Comparison of ENCODE assay signal across 14 mouse cellular contexts in genomic region chr8:128424626-128425333, GRCm38 (mm10).
DNase-seq lines count a peak whose midpoint lies in the region; ATAC-seq and TF ChIP-seq lines count a peak whose summit lies in the region.
"Had no signal": no experiment of that assay in that cellular context is flagged by ENCODE, and none has a peak within 500 bp of the region (broad histone marks: within the 10 kb centered on the region; RNA-seq: fewer than 3 reads in every experiment).

No protein-coding gene starts in this region.

- H3K9ac ChIP-seq in hindbrain, postnatal 0 days (replicated peaks; ENCODE audit: low read length), result no peak overlapping the region
- H3K9ac ChIP-seq in embryonic facial prominence, embryonic 11.5 days (replicated peaks; ENCODE audit: low read length), result no peak overlapping the region
- H3K9ac ChIP-seq in stomach, embryonic 15.5 days, result no peak overlapping the region

- H3K4me1 ChIP-seq in hindbrain, embryonic 10.5 days (replicated peaks), result no peaks in the 10 kb centered on the region
- no peaks in the 10 kb centered on the region for H3K4me1 ChIP-seq in hindbrain, postnatal 0 days (ENCODE audit: insufficient read depth, low read length)
- no peaks in the 10 kb centered on the region for H3K4me1 ChIP-seq in embryonic facial prominence, embryonic 11.5 days (ENCODE audit: control insufficient read depth, insufficient read depth, low read length)
- H3K4me1 ChIP-seq in stomach, embryonic 15.5 days, result no peaks in the 10 kb centered on the region

- DNase-seq in hindbrain, embryonic 10.5 days (ENCODE audit: low spot score), result peak; percentile 35
- DNase-seq in hindbrain, postnatal 0 days (ENCODE audit: low spot score), result no peak
- peak; percentile 69 for DNase-seq in embryonic facial prominence, embryonic 11.5 days (ENCODE audit: low spot score)
- DNase-seq in liver, result peak; percentile 13
- DNase-seq in spleen, postnatal 4 days (ENCODE audit: low spot score in 2 of 2), result no peak
- no peak for DNase-seq in adrenal gland, postnatal 14 days
- no peak for DNase-seq in kidney, adult 11 months
- DNase-seq: cerebellum, adult 11 months; heart, adult 2 months; heart, postnatal 36 days; kidney, postnatal 25 days; lung, adult 2 months; right cerebral cortex, postnatal 25 days had no signal

- H3K9me3 ChIP-seq in hindbrain, embryonic 10.5 days, result no peaks in the 10 kb centered on the region
- no peaks in the 10 kb centered on the region for H3K9me3 ChIP-seq in hindbrain, postnatal 0 days (ENCODE audit: low read length)
- H3K9me3 ChIP-seq in embryonic facial prominence, embryonic 11.5 days (replicated peaks; ENCODE audit: control insufficient read depth, low read length), result no peaks in the 10 kb centered on the region
- H3K9me3 ChIP-seq in stomach, embryonic 15.5 days, result no peaks in the 10 kb centered on the region

- no peak overlapping the region for H3K27ac ChIP-seq in hindbrain, embryonic 10.5 days
- no peak overlapping the region for H3K27ac ChIP-seq in hindbrain, postnatal 0 days
- H3K27ac ChIP-seq in embryonic facial prominence, embryonic 11.5 days (replicated peaks; ENCODE audit: low read depth, low read length), result no peak overlapping the region
- H3K27ac ChIP-seq in stomach, embryonic 15.5 days, result no peak overlapping the region; the same call in 1 of the 2 replicates

- H3K4me2 ChIP-seq in hindbrain, postnatal 0 days (ENCODE audit: low read depth, low read length), result no peak overlapping the region
- H3K4me2 ChIP-seq in embryonic facial prominence, embryonic 11.5 days (ENCODE audit: low read depth, low read length), result no peak overlapping the region
- H3K4me2 ChIP-seq in stomach, embryonic 15.5 days, result no peak overlapping the region

- H3K4me3 ChIP-seq in hindbrain, embryonic 10.5 days, result no peak overlapping the region
- no peak overlapping the region for H3K4me3 ChIP-seq in hindbrain, postnatal 0 days (ENCODE audit: low read length)
- no peak overlapping the region for H3K4me3 ChIP-seq in embryonic facial prominence, embryonic 11.5 days (ENCODE audit: low read depth, low read length)
- no peak overlapping the region for H3K4me3 ChIP-seq in stomach, embryonic 15.5 days (replicated peaks)
- H3K4me3 ChIP-seq: heart, adult 2 months had no signal

- no peaks in the 10 kb centered on the region for H3K36me3 ChIP-seq in hindbrain, embryonic 10.5 days
- no peaks in the 10 kb centered on the region; the same call in 1 of the 2 replicates for H3K36me3 ChIP-seq in hindbrain, postnatal 0 days (ENCODE audit: insufficient read depth, low read length)
- no peaks in the 10 kb centered on the region for H3K36me3 ChIP-seq in embryonic facial prominence, embryonic 11.5 days (replicated peaks; ENCODE audit: control insufficient read depth, insufficient read depth, low read depth, low read length)
- no peaks in the 10 kb centered on the region for H3K36me3 ChIP-seq in stomach, embryonic 15.5 days

- 0 out of 2 replicates have a peak, but pooled peaks cover 2% of the 10 kb centered on the region for H3K27me3 ChIP-seq in hindbrain, embryonic 10.5 days (ENCODE audit: insufficient read depth, poor library complexity, severe bottlenecking)
- H3K27me3 ChIP-seq in hindbrain, postnatal 0 days (ENCODE audit: insufficient read depth, low read length), result no peaks in the 10 kb centered on the region
- H3K27me3 ChIP-seq in embryonic facial prominence, embryonic 11.5 days (ENCODE audit: control insufficient read depth, insufficient read depth, low read length), result no peaks in the 10 kb centered on the region
- no peaks in the 10 kb centered on the region for H3K27me3 ChIP-seq in stomach, embryonic 15.5 days (replicated peaks)

- ATAC-seq in hindbrain, postnatal 0 days, result no peak
- ATAC-seq in embryonic facial prominence, embryonic 11.5 days (replicated peaks; ENCODE audit: insufficient number of reproducible peaks, low FRiP score, low TSS enrichment, low read depth), result peak; percentile 67; the same call in 1 of the 2 replicates
- ATAC-seq in stomach, embryonic 15.5 days (ENCODE audit: insufficient read depth, low FRiP score, low read depth), result peak; percentile 77

- 71% methylated on average over 7 of the region's 7 CpGs for WGBS in hindbrain, embryonic 10.5 days
- 83% methylated on average over 7 of the region's 7 CpGs for WGBS in hindbrain, postnatal 0 days
- 34% methylated on average over 7 of the region's 7 CpGs for WGBS in embryonic facial prominence, embryonic 11.5 days
- WGBS in stomach, embryonic 15.5 days, result 43% methylated on average over 7 of the region's 7 CpGs

- TF ChIP-seq CTCF in hindbrain, postnatal 0 days (IDR thresholded peaks at IDR 0.05; ENCODE audit: low read depth), result no peak

Comparison
In these comparisons a context has a peak if more than half of its experiments do, and no peak if none do; other contexts are left out.
1. DNase-seq: peak in hindbrain, embryonic 10.5 days (single experiment), embryonic facial prominence, embryonic 11.5 days (single experiment) and liver (single experiment); none in hindbrain, postnatal 0 days (single experiment), spleen, postnatal 4 days (0 of 2), adrenal gland, postnatal 14 days (single experiment) and kidney, adult 11 months (single experiment).